Mouse (Mus musculus) liver, postnatal 0 days (tissue): ENCODE data around the gene Spice1. TPM values are rescaled to one million over a fixed set of nuclear protein-coding genes. Genes with fewer than 3 reads are reported as not detected.
A peak's percentile ranks its signal among the peaks of the same experiment; 100 is the strongest.

ENCODE experiments used
- ATAC-seq: fragments of 200-750 bp; cut with Nextera tagmentation; 2 replicates; pipeline ENCODE4 v1.8.0; 2017; ENCODE audit warnings: mild to moderate bottlenecking, moderate library complexity
- DNase-seq: peaks from one replicate; pipeline ENCODE4 v3.0.0-alpha.2; 2016
- H3K27ac ChIP-seq: fragments of 300-500 bp; sonication (generic); 2 replicates; pipeline ENCODE4 v1.5.1; 2014; ENCODE audit warnings: antibody characterized with exemption, moderate library complexity, mild to moderate bottlenecking, low read depth
- H3K27me3 ChIP-seq: fragments of 300-500 bp; sonication (generic); 2 replicates; pipeline ENCODE4 v1.6.1; 2014; ENCODE audit warnings: low read length, control low read depth, mixed read lengths; ENCODE audit not compliant: insufficient read depth
- H3K36me3 ChIP-seq: fragments of 300-500 bp; sonication (generic); replicated peaks from 2 replicates; pipeline ENCODE4 v1.6.1; 2014; ENCODE audit warnings: mild to moderate bottlenecking, control low read depth, low read length, moderate library complexity, mixed read lengths; ENCODE audit not compliant: insufficient read depth
- H3K4me1 ChIP-seq: fragments of 300-500 bp; sonication (generic); 2 replicates; pipeline ENCODE4 v1.6.1; 2014; ENCODE audit warnings: antibody characterized with exemption, mild to moderate bottlenecking, control low read depth; ENCODE audit not compliant: insufficient read depth
- H3K4me2 ChIP-seq: fragments of 300-500 bp; sonication (generic); 2 replicates; pipeline ENCODE4 v1.6.1; 2014; ENCODE audit warnings: low read depth, mild to moderate bottlenecking, low read length, moderate library complexity, mixed read lengths
- H3K4me3 ChIP-seq: fragments of 300-500 bp; sonication (generic); 2 replicates; pipeline ENCODE4 v1.5.1; 2014; ENCODE audit warnings: low read depth, low read length
- H3K9ac ChIP-seq: fragments of 300-500 bp; sonication (generic); replicated peaks from 2 replicates; pipeline ENCODE4 v1.6.1; 2014; ENCODE audit warnings: mild to moderate bottlenecking, moderate library complexity
- H3K9me3 ChIP-seq: fragments of 300-500 bp; sonication (generic); 2 replicates; pipeline ENCODE4 v1.6.1; 2016; ENCODE audit warnings: mild to moderate bottlenecking, control low read depth, low read length, mixed read lengths
- CTCF ChIP-seq: sonication (generic); IDR thresholded peaks from 2 replicates; pipeline ENCODE4 v1.5.1; 2016; ENCODE audit warnings: antibody characterized with exemption, low read depth
- EP300 ChIP-seq: IDR thresholded peaks from 2 replicates; pipeline ENCODE4 v1.6.1; 2016; ENCODE audit warnings: antibody characterized with exemption, low read depth, mild to moderate bottlenecking
- WGBS: fragments of 180-500 bp; shearing (Covaris S2); extraction: QIAGEN DNeasy Blood & Tissue Kit; methylation state at CpG from one replicate; pipeline ENCODE4 v1.1.7; 2014; ENCODE audit not compliant: insufficient replicate concordance; 5-methylcytosine and 5-hydroxymethylcytosine counted together
- polyA plus RNA-seq: library from polyadenylated mRNA; unstranded; fragments of >200 nt; fragmentation: Nextera tagmentation; extraction: Ambion mirVana; gene quantifications from 2 replicates; pipeline ENCODE4 v1.2.1, GENCODE M21; 2015

The Spice1 gene
- polyA plus RNA-seq, 1 experiment from 2014 or later, result 4.1 TPM

DNA sequence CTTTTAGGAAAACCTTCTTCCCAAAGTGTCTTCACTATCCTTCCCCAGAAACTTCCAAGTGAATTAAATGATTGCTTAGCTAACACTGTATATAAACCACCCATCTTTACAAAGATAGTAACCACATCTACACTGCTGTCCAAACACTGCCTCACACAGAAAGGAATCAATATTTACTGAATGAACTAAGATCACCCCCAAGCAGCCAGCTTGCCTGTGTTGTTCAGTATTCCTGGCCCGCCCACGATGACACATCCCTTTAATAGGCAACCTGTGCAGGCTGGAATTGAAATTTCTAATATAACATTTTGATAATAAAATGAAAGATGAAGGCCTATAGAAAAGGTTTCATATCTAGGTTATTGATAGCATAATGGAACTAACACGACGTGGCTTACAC is 30.6 kb upstream of the Spice1 start:
- whole genome bisulfite sequencing, result 73% methylated on average over 4 of the region's 4 CpGs
- Histone ChIP-seq H3K4me3 (no peak overlapping the region), H3K4me2 (no peak overlapping the region), H3K9ac (no peak overlapping the region), H3K27ac (no peak overlapping the region), H3K4me1 (no peaks in the 10 kb centered on the region), H3K36me3 (no peaks in the 10 kb centered on the region), H3K9me3 (no peaks in the 10 kb centered on the region), H3K27me3 (no peaks in the 10 kb centered on the region)
- TF ChIP-seq CTCF (no peak), EP300 (no peak)
- ATAC-seq (peak; percentile 68), DNase-seq (no peak)

DNA sequence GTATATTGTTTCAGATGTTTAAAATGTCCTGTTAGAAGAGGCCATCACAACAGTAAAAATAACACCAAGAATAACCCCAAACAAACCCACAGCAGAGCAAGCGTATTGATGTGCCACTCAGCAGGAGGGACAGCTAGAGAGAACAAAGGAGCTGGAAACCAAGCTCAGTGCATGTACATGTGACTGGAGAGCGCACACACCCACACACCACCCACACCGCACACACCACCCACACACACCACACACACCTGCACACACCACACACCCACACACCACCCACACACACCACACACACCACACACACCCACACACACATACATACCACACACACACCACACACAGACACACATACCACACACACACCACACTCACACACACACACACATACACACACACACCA is 26.7 kb upstream of the Spice1 start:
- no peak for ATAC-seq
- H3K27ac ChIP-seq, result no peak overlapping the region
- no peak overlapping the region; the same call in 1 of the 2 replicates for H3K4me2 ChIP-seq
- no peak overlapping the region for H3K4me3 ChIP-seq
- no peak overlapping the region for H3K9ac ChIP-seq
- no peaks in the 10 kb centered on the region for H3K4me1 ChIP-seq
- 93% methylated on average over 3 of the region's 3 CpGs for WGBS
- H3K27me3 ChIP-seq, result no peaks in the 10 kb centered on the region
- no peak for DNase-seq
- H3K36me3 ChIP-seq, result no peaks in the 10 kb centered on the region
- TF ChIP-seq CTCF (no peak), EP300 (no peak)
- no peaks in the 10 kb centered on the region for H3K9me3 ChIP-seq

GRCm38 (mm10) chr16:44328644-44329043 is 18.3 kb upstream of the Spice1 start:
- Histone ChIP-seq H3K27ac (no peak overlapping the region), H3K4me1 (peaks cover 6% of the 10 kb centered on the region; the same call in 1 of the 2 replicates), H3K9ac (no peak overlapping the region), H3K27me3 (peaks cover 18% of the 10 kb centered on the region), H3K4me3 (no peak overlapping the region), H3K36me3 (no peaks in the 10 kb centered on the region), H3K4me2 (no peak overlapping the region), H3K9me3 (no peaks in the 10 kb centered on the region)
- ATAC-seq (no peak), DNase-seq (no peak)
- TF ChIP-seq CTCF, result no peak
- no peak for TF ChIP-seq EP300
- 44% methylated on average over 4 of the region's 4 CpGs for WGBS

DNA sequence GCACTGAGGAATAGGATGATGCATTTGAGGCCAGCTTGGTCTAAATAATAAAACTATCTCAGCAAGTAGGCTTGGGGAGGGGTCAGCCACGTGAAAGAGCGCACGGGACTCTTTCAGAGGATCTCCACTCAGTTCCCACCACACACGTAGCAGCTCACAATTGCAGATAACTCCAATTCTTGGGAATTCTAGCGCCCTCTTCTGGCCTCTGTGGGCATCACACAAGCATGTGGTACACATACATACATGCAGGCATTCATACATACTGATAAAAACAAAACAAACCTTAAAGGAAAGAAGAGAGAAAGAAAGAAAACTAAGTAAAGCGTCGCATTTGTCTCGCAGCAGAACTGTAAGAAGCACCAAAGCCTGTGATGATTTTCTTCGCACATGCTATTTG is 16.3 kb upstream of the Spice1 start:
- H3K4me3 ChIP-seq, result no peak overlapping the region
- H3K36me3 ChIP-seq, result no peaks in the 10 kb centered on the region
- no peaks in the 10 kb centered on the region for H3K9me3 ChIP-seq
- no peak for TF ChIP-seq EP300
- TF ChIP-seq CTCF, result peak; percentile 23; the same call in 1 of the 2 replicates
- no peak for DNase-seq
- 79% methylated on average over 9 of the region's 9 CpGs for WGBS
- peaks cover 20% of the 10 kb centered on the region for H3K27me3 ChIP-seq
- H3K4me2 ChIP-seq, result no peak overlapping the region
- no peak overlapping the region for H3K9ac ChIP-seq
- no peak overlapping the region for H3K27ac ChIP-seq
- ATAC-seq, result no peak
- H3K4me1 ChIP-seq, result peaks cover 6% of the 10 kb centered on the region; the same call in 1 of the 2 replicates

- Histone ChIP-seq H3K9ac (no peak overlapping the region), H3K4me3 (no peak overlapping the region), H3K4me1 (peaks cover 6% of the 10 kb centered on the region; the same call in 1 of the 2 replicates), H3K36me3 (no peaks in the 10 kb centered on the region), H3K4me2 (no peak overlapping the region), H3K9me3 (no peaks in the 10 kb centered on the region), H3K27me3 (peaks cover 20% of the 10 kb centered on the region), H3K27ac (no peak overlapping the region)
- no peak for TF ChIP-seq EP300
- no peak for TF ChIP-seq CTCF
- WGBS, result 52% methylated on average over 9 of the region's 9 CpGs
- no peak for ATAC-seq
- no peak for DNase-seq
These were observed 15.8 kb upstream of the Spice1 start for GRCm38 (mm10) chr16:44331154-44331553.

DNA sequence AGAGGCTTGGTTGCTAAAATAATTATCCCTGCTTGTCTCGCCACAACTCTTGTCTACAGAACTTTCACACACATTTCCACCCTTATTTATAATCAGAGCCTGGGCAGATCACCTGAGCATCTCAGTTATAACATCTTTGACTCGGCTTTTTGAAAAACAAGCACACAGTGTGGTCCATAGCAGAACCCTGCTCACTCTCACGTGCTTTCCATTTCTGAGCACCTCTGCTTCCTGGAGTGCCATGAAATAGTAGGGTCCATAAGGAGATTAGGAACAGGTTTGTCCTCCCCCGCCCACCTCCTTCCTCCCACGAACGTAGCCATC is 15.3 kb upstream of the Spice1 start:
- H3K4me2 ChIP-seq, result peak overlapping the region; percentile 98
- peaks cover 20% of the 10 kb centered on the region for H3K27me3 ChIP-seq
- H3K27ac ChIP-seq, result no peak overlapping the region
- peak overlapping the region; percentile 61 for H3K4me3 ChIP-seq
- DNase-seq (no peak), ATAC-seq (no peak)
- peaks cover 6% of the 10 kb centered on the region; the same call in 1 of the 2 replicates for H3K4me1 ChIP-seq
- no peaks in the 10 kb centered on the region for H3K9me3 ChIP-seq
- no peaks in the 10 kb centered on the region for H3K36me3 ChIP-seq
- TF ChIP-seq EP300 (no peak), CTCF (no peak)
- 20% methylated on average over 6 of the region's 6 CpGs for WGBS
- H3K9ac ChIP-seq, result no peak overlapping the region; the same call in 1 of the 2 replicates
